Mouse (Mus musculus) MEL-GATA-1-ER (cell line): Measurements from ENCODE around the gene Rnd1.
A peak's percentile ranks its signal among the peaks of the same experiment; 100 is the strongest.

Experiments
- DNase-seq: peaks from one replicate; pipeline ENCODE4 v3.0.0-alpha.2; 2012; ENCODE audit warnings: low read depth; ENCODE audit errors: extremely low read depth

The Rnd1 gene

GRCm38 (mm10) chr15:98676940-98677728, at the start of gene Rnd1:
Rnd1 (minus strand) TSS chr15:98677461.
- DNase-seq = peak; percentile 97

DNA sequence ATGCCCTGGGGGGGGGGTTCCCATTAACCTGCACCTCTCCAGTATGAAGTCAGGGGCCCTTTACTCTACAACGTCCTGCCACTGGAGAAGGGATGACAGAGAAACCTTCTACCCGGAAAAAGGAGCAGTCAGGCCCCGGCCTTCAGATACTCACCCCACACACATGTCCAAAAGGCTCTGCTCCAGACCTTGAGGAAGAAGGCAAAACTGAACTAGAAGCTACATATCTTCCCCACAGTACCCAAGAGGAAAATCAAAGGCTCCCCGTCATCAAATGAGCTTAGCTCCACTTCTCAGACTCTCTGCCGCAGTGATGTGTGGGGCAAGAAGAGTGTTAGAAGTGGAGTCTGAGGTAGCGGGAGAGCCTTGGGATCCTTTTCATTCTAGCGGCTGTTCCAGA, 49.5 kb upstream of the Rnd1 start:
- DNase-seq = no peak

DNA sequence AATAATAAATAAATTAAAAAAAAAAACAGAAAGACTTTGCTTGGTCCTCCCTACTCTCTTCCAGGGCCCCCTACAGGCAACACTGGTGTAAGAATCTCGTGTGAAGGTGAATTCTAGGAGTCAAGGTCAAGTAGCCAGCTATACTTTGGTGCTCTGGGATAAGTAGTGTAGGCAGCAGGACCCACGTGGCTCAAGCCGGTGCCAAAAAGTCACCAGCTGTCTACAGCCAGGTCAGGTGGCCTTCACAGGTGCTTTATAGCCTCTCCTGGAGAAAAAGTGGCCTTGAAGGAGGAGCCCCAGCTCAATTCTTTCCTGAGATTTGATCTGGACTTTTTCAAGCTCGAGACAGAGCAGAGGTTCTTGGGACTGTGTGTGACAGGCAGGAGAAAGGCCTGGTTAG, 48.8 kb upstream of the Rnd1 start:
- DNase-seq = no peak

DNA sequence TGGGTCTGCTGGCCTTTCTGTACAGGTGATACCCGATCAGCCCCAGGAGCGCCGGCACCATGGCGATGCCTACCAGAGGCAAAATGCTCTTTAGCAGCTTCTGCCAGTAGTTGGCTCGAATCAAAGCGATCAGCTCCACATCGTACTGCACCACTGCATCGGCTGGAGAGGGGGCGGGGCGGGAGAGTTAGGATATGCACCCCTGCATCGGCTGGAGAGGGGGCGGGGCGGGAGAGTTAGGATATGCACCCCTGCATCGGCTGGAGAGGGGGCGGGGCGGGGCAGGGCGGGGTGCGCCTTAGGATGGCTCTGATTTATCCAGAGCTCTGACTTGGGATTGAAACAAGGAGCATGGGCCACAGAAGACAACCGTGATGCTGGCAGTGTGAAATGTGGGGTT, 47.2 kb upstream of the Rnd1 start:
- no peak for DNase-seq

GRCm38 (mm10) chr15:98722854-98723253, 45.6 kb upstream of the Rnd1 start:
- no peak for DNase-seq

DNA sequence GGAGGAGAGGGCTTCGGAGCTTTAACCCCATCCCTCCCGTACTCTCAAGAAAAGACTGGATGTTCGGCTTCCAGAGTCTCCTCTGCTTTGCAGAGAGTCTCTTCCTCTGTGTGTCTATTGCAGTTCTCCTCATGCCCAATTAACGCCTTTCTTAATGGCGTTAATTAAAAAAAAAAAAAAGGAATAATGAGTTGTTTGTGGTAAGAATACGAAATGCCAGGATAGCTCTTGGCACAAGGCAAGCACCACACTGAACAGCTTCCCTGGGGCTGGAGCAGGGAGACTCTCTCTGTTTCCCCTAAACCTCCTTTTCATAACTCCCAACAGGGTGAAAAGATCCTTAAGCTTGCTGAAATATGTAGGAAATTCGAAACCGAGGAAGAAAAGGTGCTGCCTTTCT, 44.9 kb upstream of the Rnd1 start:
- no peak for DNase-seq

- no peak for DNase-seq
Observed at GRCm38 (mm10) chr15:98717301-98717700, 40.0 kb upstream of the Rnd1 start.

GRCm38 (mm10) chr15:98714230-98714652, 37.0 kb upstream of the Rnd1 start:
- DNase-seq = no peak

DNA sequence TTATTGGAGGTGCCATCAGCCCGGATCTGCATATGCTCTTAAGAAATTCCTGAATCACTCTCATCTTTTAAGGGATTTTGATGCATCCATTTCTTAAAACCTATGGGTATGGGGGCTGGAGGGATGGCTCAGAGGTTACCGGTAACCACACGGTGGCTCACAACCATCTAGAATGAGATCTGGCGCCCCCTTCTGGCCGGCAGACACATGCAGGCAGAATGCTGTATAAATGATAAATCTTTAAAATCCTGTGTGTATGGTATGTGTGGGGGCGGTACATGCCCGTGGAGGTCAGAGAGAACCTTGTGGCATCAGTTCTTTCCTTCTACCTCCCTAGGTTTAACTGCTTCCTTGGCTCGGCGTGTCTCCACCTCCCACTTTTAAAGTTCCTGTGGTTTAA, 33.2 kb upstream of the Rnd1 start:
- DNase-seq = no peak

GRCm38 (mm10) chr15:98707766-98708372, 30.6 kb upstream of the Rnd1 start, which contains the start of gene Ccdc65:
Ccdc65 (plus strand) TSS chr15:98708207.
- DNase-seq = peak; percentile 92

- DNase-seq = no peak
Observed at GRCm38 (mm10) chr15:98704312-98704711, 27.1 kb upstream of the Rnd1 start.

GRCm38 (mm10) chr15:98699190-98700105, 22.2 kb upstream of the Rnd1 start:
- no peak for DNase-seq

GRCm38 (mm10) chr15:98696216-98696615, 19.0 kb upstream of the Rnd1 start:
- no peak for DNase-seq

DNA sequence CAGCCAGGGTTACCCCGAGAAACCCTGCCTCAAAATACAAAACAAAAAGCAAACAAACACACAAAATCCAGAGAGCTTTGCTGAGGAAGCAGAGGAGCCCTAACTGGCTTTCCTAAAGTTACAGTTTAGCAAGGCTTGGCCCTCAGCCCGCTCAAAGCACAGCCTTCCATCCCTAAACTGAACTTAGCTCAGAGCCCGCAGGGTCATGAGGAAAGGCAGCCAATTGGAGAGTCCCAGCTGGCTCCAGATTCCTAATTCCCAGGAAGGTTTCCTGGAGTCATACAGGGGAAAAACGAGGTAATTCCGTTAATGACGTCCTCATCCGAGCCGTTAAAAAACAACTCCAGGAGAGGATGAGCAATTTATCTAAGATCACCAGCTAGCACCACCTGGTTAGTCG, 18.5 kb upstream of the Rnd1 start:
- DNase-seq = no peak

DNA sequence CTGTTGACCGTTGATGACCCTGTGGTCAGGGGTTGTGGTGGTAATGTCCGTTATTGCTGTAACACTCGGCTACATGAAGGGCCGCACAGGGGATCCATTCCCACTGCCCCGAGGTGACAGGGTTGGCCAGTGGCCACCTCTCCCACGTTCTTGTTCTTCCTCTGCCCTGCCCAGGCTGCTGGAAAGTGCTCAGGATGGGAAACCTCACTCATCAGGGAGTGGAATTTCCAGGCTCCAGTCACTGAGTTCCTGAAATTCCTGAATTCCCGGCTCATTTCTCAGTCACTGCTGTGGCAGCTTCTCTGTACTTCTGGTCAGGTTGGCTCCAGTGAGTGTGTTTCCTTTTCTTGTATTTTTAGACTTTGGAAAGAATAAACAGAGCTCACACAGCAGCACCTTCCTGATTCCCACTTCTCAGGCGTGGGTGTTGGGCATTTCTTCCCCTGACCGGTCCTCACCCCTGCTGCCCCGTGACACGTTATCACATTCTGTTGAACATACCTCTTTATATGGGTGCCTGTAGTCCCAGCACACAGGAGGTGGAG, 15.0 kb upstream of the Rnd1 start:
- DNase-seq = no peak

DNA sequence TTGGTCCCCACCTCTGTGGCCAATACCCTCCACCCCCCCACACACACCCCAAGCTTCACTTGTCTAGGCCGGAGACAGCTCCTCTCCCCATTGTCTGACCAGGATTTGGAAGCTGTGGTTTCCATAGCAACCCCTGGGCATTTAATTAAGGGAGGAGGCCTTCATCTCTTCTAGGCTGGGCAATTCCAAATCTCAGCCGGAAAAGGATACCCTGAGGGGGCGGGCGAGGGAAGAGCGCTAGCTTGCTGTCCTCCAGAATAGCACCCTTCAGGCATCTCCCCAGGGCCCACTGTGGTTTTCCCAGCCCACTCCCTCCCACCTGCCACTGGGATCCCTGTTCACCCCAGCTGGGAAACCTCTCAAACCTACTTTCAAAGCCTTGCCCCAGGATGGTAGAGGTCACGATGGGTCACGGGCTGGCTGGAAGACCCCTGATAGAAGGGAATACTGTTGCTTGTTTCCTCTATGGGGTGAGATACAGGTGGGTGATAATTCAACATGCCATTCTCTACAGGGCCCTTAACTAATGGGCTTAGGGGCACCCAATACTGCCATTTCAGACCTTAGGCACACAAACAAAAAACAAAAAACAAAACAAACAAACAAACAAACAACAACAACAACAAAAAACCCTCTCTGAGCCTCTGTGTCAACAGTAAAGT, 14.4 kb upstream of the Rnd1 start:
- no peak for DNase-seq

GRCm38 (mm10) chr15:98689682-98690081, 12.4 kb upstream of the Rnd1 start:
- DNase-seq = no peak

DNA sequence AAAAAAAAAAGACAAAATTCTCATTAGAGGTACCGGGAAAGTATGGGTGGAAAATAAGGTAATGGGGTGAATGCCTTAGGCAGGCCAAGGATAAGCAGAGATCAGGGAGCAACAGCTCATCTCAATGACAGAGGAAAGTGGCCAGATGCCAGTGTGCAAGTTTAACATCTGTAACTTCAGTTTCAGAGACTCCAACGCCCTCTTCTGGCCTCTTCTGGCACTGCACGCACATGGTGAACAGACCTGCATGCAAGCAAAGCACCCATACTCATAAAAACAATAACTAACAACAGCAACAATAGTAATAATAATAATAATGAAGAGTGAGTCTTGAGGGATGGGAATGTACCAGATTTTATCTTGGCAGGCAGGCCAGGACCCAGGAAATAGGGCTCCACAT, 8.7 kb upstream of the Rnd1 start:
- DNase-seq = no peak

DNA sequence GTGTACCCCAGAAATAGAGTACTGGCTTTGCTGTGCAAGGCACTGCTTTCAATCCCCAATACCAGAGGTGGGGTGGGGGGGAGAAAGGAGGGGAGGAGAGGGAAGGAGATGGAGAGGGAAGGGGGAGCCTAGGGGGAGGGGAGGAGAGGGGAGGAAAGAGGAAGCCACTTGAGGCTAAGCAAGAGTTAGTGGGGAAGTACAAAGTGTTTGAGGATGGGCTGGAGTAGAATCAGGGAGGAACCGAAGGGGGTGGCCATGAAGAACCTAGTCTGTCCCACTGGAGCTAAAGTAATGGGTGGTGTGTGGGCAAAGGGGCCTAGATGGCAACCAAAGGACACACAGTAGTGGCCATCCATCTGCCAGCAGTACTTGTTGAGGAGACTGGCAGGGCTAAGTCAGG, 6.5 kb upstream of the Rnd1 start:
- DNase-seq = no peak

- DNase-seq = no peak
Observed at GRCm38 (mm10) chr15:98683177-98683576, 5.9 kb upstream of the Rnd1 start.

DNA sequence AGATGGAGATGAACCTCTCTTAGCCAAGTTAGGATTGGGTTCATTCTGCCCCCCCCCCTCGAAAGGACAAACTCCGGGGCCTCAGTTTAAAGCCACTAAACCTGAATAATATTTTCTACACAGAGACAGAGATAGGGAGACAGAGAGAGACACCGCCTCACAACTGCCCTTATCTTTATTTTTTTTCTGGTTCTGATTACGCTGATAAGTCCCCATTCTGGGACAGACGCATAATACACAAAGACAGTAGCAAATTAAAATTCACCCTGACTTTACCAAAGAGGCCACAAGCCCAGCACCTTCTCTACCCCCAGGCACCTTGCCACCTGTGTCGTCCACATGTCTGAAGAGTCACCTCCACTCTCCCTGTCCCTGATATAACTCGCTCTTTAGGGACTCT, 4.4 kb upstream of the Rnd1 start:
- DNase-seq = no peak
